Mouse (Mus musculus): ENCODE data around the gene Cd248.

Gene Cd248

DNA sequence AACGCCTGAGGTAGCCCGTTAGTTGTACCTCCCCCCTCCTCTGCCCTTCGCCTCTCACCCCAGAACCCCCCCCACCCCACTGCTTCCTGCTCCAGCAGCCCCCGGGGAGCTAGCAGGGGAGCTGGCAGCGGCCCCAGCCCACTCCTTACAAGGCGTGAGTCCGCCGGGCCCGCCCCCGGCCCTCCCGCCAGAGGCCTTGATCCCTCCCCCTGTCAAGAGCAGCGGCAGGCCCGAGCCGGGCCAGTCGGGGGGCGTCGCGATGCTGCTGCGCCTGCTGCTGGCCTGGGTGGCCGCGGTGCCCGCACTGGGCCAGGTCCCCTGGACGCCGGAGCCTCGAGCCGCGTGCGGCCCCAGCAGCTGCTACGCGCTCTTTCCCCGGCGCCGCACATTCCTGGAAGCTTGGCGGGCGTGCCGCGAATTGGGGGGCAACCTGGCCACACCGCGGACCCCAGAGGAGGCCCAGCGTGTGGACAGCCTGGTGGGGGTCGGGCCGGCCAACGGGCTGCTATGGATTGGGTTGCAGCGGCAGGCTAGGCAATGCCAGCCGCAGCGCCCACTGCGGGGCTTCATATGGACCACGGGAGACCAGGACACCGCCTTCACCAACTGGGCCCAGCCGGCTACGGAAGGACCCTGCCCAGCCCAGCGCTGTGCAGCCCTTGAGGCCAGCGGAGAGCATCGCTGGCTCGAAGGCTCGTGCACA, at the start of gene Cd248:
TSS of gene Cd248 (plus strand) at position 212 of the 703 bp plus-strand sequence.
- no peak for DNase-seq

DNA sequence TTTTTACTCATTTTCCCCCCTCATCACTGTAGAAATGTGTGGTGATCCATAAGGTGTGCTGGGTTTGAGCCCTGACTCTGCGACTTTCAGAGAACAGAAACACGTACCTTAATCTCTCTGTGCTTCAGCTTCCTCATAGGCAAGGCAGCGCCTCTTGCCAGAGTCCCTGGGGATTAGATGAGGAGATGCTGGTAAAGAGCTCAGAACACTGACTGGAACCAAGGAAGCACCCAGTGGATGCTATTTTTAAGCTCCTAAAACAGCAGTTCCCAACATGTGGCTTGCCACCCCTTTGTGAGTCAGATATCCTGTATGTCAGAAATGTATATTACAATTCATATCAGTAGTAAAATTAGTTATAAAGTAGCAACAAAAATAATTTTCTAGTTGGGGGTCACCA, 49.7 kb upstream of the Cd248 start:
- no peak for DNase-seq

DNA sequence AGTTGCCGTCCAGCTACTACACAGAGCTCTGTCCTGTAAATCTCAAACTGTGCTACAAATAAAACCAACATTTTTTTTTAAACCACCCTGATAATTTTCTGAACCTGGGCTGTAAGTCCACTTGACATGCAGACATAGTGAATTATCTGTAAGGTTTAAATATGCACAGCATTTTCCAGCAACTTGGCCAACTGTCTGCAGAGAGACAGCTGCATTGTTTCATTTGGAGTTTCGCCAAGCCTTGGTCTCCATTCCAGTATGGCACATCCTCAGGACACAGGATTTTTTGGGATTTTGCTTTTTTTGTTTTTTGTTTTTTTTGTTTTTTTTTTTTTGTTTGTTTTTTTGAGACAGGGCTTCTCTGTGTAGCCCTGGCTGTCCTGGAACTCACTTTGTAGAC, 46.5 kb upstream of the Cd248 start:
- DNase-seq, result no peak

- DNase-seq, result peak; percentile 90
These were observed 44.0 kb upstream of the Cd248 start, which contains the start of gene Slc29a2 for GRCm38 (mm10) chr19:5023621-5024479. Gene Slc29a2, plus strand, starts transcription at chr19:5023860.

DNA sequence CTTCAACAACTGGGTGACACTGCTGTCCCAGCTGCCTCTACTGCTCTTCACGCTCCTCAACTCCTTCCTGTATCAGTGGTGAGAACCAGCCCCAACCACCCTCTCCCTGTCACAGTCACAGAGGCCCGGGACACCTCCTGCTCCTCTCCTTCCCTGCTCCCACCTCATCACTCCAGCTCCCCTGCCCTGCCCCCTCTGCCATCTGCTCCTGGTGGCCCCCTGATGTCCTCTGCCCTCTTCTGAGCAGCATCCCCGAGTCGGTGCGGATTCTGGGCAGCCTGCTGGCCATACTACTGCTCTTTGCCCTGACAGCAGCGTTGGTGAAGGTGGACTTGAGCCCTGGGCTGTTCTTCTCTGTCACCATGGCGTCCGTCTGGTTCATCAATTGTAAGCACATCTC, 41.8 kb upstream of the Cd248 start:
- DNase-seq, result no peak

DNA sequence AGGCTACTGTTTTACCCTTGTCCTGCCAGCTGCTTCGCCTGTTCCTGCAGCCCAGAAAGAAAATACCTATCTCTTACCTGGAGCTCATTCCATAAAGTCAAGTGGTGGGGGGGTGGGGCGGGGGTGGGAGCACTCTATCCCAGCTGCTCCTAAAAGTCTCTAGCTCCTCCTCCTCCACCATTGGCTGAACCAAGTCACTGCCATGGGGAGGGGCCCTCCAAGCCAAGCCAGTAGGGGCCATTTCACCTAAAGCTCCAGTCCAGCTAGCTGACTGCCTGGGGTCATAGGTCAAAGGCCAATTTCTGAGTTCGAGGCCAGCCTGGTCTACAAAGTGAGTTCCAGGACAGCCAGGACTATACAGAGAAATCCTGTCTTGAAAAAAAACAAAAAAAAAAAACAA, 35.2 kb upstream of the Cd248 start:
- no peak for DNase-seq

- DNase-seq, result no peak
These were observed 31.3 kb upstream of the Cd248 start for GRCm38 (mm10) chr19:5036577-5036976.

GRCm38 (mm10) chr19:5037678-5038571, 30.0 kb upstream of the Cd248 start:
- peak; percentile 91 for DNase-seq

GRCm38 (mm10) chr19:5038709-5039156, 29.1 kb upstream of the Cd248 start, which contains the start of the genes B4gat1 and AC124502.3:
Gene B4gat1, plus strand, starts transcription at chr19:5038826.
Gene AC124502.3, plus strand, starts transcription at chr19:5038891.
- DNase-seq, result peak; percentile 92

DNA sequence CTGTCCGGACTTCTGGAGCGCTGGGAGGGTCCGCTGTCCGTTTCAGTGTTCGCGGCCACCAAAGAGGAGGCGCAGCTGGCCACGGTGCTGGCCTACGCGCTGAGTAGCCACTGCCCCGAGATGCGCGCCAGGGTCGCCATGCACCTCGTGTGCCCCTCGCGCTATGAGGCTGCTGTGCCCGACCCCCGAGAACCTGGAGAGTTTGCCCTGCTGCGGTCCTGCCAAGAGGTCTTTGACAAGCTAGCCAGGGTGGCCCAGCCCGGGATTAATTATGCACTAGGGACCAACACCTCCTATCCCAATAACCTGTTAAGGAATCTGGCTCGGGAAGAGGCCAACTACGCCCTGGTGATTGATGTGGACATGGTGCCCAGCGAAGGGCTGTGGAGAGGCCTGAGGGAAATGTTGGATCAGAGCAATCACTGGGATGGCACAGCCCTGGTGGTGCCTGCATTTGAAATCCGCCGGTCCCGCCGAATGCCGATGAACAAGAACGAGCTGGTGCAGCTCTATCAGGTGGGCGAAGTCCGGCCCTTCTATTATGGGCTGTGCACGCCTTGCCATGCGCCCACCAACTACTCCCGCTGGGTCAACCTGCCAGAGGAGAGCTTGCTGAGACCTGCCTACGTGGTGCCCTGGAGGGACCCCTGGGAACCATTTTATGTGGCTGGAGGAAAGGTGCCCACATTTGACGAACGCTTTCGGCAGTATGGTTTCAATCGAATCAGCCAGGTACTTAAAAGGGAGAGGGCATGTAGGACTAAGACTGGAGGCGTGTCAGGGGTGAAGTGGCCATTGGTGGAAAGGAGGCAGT, 28.4 kb upstream of the Cd248 start:
- DNase-seq, result peak; percentile 44

- DNase-seq, result peak; percentile 81
These were observed 26.9 kb upstream of the Cd248 start, which contains the start of gene Brms1 for GRCm38 (mm10) chr19:5040862-5041523. Gene Brms1, plus strand, starts transcription at chr19:5041354.

DNA sequence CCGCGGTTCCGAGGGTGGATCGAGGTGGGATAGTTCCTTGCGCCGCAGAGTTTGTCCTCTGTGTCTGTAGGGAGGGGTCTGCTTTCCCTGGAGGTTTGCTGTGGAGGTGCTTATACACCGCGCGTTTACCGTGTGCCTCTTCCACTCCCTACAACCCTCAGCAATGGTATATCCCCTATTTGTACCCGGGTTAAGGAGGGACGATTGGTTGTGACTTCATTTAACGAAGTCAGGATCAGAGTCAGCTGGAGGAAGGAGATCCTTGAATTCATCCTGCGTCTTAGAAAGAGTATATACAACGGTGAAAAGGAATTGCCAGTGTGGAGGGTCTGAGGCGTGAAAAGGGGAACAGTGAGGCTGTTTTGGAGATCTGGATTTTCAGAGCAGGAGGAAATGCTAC, 26.3 kb upstream of the Cd248 start:
- no peak for DNase-seq

GRCm38 (mm10) chr19:5045531-5045930, 22.3 kb upstream of the Cd248 start:
- no peak for DNase-seq

- DNase-seq, result no peak
These were observed 19.5 kb upstream of the Cd248 start for GRCm38 (mm10) chr19:5048138-5049056.

DNA sequence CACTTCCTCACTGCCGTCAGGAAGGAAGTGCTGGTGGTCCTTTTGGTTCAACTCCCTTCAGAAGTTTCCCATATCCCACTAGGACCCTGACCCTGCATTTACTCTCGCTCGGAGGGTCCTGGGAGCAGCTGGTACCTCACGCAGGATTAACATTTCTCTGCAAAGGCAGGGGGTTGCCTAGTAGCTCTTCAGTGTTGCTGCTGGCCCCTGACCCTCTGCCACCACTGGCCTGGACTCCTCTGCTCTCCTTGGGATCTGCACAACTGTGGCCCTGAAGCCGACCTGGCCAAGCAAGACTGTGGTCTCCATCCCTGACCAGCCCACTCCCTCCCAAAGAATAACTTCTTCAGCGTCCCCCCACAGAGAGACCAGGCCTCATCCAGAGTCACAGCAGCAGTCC, 18.6 kb upstream of the Cd248 start:
- DNase-seq, result no peak

DNA sequence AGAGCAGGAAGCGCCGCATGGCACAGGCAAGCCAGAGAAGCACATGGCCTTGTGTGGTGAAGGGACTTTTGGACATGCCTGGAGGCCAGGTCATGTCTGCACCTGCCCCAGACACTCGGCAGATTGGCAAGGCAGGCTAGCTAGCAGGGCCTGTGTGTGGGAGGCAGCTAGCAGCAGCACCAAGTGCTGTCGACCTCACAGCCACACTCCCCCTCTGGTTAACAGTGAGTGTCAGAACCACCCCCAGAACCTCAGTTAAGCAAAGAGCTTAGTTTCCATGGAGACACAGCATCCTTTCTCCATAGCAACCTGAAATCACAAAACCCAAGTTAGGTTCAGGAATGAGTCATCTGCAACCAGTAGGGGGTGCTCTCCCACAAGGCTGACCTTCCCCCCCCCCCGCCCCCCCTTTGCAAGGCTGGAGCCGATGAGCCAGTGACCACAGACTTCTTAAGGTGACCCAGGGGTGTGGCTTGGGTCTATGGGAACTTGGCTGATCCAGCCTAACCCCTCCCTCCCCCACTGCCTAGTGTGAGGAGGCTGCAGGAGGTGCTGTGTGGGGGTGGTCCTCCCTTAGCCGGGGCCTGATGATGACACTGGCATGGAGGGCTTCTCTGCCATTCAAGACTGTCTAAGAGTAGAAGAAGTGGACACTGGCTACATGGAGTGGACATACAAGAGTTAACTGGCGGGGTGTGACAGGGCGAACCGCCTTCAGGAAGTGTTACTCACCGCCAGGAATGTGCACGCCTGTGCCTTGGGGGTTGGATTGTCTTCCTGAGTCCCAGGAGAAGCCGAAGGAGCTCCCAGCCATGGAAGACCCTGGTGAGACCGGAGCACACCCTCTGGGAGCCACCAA, 17.6 kb upstream of the Cd248 start, which contains the start of gene Rin1:
TSS of gene Rin1 (plus strand) at position 435 of the 859 bp plus-strand sequence.
- no peak for DNase-seq

GRCm38 (mm10) chr19:5051031-5051430, 16.8 kb upstream of the Cd248 start:
- no peak for DNase-seq

GRCm38 (mm10) chr19:5051515-5051914, 16.4 kb upstream of the Cd248 start:
- no peak for DNase-seq
